Mouse (Mus musculus): ENCODE data around the gene Gm12800. TPM values are rescaled to one million over a fixed set of nuclear protein-coding genes. Genes with fewer than 3 reads are reported as not detected.
"Not testable (repeated sequence)": the region's sequence is repeated elsewhere in the genome, so short reads cannot be mapped to it uniquely, and the experiment has no call there.

Gene Gm12800
- total RNA-seq (2021) = not detected

- intact Hi-C loops (cut with DNase I); DNase-seq (ENCODE audit: low spot score in 2 of 2): not testable (repeated sequence)
Observed at GRCm38 (mm10) chr4:101908821-101909220, at the start of gene Gm12800. Gene Gm12800, plus strand, starts transcription at chr4:101909121.

- DNase-seq (ENCODE audit: low spot score in 2 of 2) = peak; percentile 56 to 68
- intact Hi-C loops (cut with DNase I) = loop anchor here (2.0 to 5.0 kb wide), 2 partner anchors 111 to 138 kb away; no protein-coding TSS in a partner anchor
Observed at GRCm38 (mm10) chr4:101860873-101861272, 48.0 kb upstream of the Gm12800 start.

GRCm38 (mm10) chr4:101862289-101862688 lies 46.6 kb upstream of the Gm12800 start:
- intact Hi-C loops (cut with DNase I) = loop anchor here (5.0 kb wide), 1 partner anchor 110 kb away; no protein-coding TSS in a partner anchor
- no peak for DNase-seq (ENCODE audit: low spot score in 2 of 2)

GRCm38 (mm10) chr4:101872031-101872430 lies 36.9 kb upstream of the Gm12800 start:
- intact Hi-C loops (cut with DNase I) = not testable (repeated sequence)

GRCm38 (mm10) chr4:101875687-101876086 lies 33.2 kb upstream of the Gm12800 start:
- intact Hi-C loops (cut with DNase I); DNase-seq (ENCODE audit: low spot score in 2 of 2): not testable (repeated sequence)

More at GRCm38 (mm10) chr4:101872031-101872430, 36.9 kb upstream of the Gm12800 start:
- not testable (repeated sequence) for DNase-seq (ENCODE audit: low spot score in 2 of 2)

GRCm38 (mm10) chr4:101883641-101884040 lies 25.3 kb upstream of the Gm12800 start:
- intact Hi-C loops (cut with DNase I) = no loop called here
- DNase-seq (ENCODE audit: low spot score in 2 of 2) = no peak

GRCm38 (mm10) chr4:101889377-101889776 lies 19.5 kb upstream of the Gm12800 start:
- intact Hi-C loops (cut with DNase I) = no loop called here
- no peak for DNase-seq (ENCODE audit: low spot score in 2 of 2)

- intact Hi-C loops (cut with DNase I) = no loop called here
- DNase-seq (ENCODE audit: low spot score in 2 of 2) = no peak
Observed at GRCm38 (mm10) chr4:101893656-101894420, 15.1 kb upstream of the Gm12800 start, which contains the start of gene C130073F10Rik. Gene C130073F10Rik, minus strand, starts transcription at chr4:101893789.

- intact Hi-C loops (cut with DNase I); DNase-seq (ENCODE audit: low spot score in 2 of 2): not testable (repeated sequence)
Observed at GRCm38 (mm10) chr4:101940107-101940506, 31.2 kb downstream of the Gm12800 start, which contains the start of gene Gm12794. Gene Gm12794, plus strand, starts transcription at chr4:101940407.

Other genes with a start within 250 kb of the Gm12800 start
- gene Lepr, start 191.7 kb upstream of the Gm12800 start, total RNA-seq (2021) = 1 to 10 TPM; 3.7 to 3.8 TPM
- gene B020004J07Rik, start 65.1 kb upstream of the Gm12800 start, total RNA-seq (2021) = not detected
- gene C130073F10Rik, start 15.3 kb upstream of the Gm12800 start, total RNA-seq (2021) = not detected
- not detected for gene Gm12794, start 31.3 kb downstream of the Gm12800 start, total RNA-seq (2021)
- not detected for gene Gm12790, start 71.9 kb downstream of the Gm12800 start, total RNA-seq (2021)
- not detected for gene Gm12789, start 77.5 kb downstream of the Gm12800 start, total RNA-seq (2021)
- gene Pde4b, start 178.4 kb downstream of the Gm12800 start, total RNA-seq (2021) = 100 to 1,000 TPM; 116 to 134 TPM

Measured in left cerebral cortex, postnatal 25 days (tissue).